Mouse (Mus musculus) G1E (cell line): ENCODE data around the gene Chia1. TPM values are rescaled to one million over a fixed set of nuclear protein-coding genes. Genes with fewer than 3 reads are reported as not detected.
"Not testable (repeated sequence)": the region's sequence is repeated elsewhere in the genome, so short reads cannot be mapped to it uniquely, and the experiment has no call there.

Experiments used
- ATAC-seq: 2 replicates; pipeline ENCODE4 v1.8.0; 2016; ENCODE audit warnings: mild to moderate bottlenecking; ENCODE audit not compliant: insufficient number of reproducible peaks, poor library complexity, low FRiP score, severe bottlenecking; ENCODE audit errors: extremely low read depth
- DNase-seq: peaks from one replicate; pipeline ENCODE4 v3.0.0; 2012; ENCODE audit warnings: low spot score
- H3K27me3 ChIP-seq: 2 replicates; pipeline ENCODE4 v1.6.1; 2012; ENCODE audit warnings: mild to moderate bottlenecking, low read length, inconsistent platforms; ENCODE audit not compliant: insufficient read depth
- H3K36me3 ChIP-seq: replicated peaks from 2 replicates; pipeline ENCODE3; 2012; ENCODE audit warnings: mild to moderate bottlenecking, inconsistent platforms
- H3K4me1 ChIP-seq: 2 replicates; pipeline ENCODE4 v1.6.1; 2012; ENCODE audit warnings: low read depth, low read length, inconsistent platforms, mixed read lengths; ENCODE audit not compliant: insufficient read depth
- H3K4me3 ChIP-seq: 2 replicates; pipeline ENCODE4 v1.5.1; 2012; ENCODE audit warnings: low read depth, mild to moderate bottlenecking, inconsistent platforms, low read length, moderate library complexity, mixed read lengths
- H3K9me3 ChIP-seq: replicated peaks from 2 replicates; pipeline ENCODE4 v1.6.1; 2012; ENCODE audit warnings: inconsistent platforms
- CTCF ChIP-seq: IDR thresholded peaks from 2 replicates; pipeline ENCODE4 v1.5.1; 2012; ENCODE audit warnings: low read depth, low read length, inconsistent platforms, mixed read lengths
- GATA1 ChIP-seq: IDR thresholded peaks from 2 replicates; pipeline ENCODE4 v1.6.1; 2012; ENCODE audit warnings: borderline replicate concordance, low read length, inconsistent platforms, mixed read lengths
- GATA2 ChIP-seq: IDR thresholded peaks from 2 replicates; pipeline ENCODE4 v1.6.1; 2012; ENCODE audit warnings: low read depth, low read length, inconsistent platforms, borderline replicate concordance
- POLR2AphosphoS5 ChIP-seq: IDR thresholded peaks from 2 replicates; pipeline ENCODE4 v1.6.1; 2012; ENCODE audit warnings: low read depth, low read length, inconsistent platforms; ENCODE audit not compliant: insufficient replicate concordance
- TAL1 ChIP-seq: conservative IDR thresholded peaks from 2 replicates; pipeline ENCODE4 v1.6.1; 2012; ENCODE audit warnings: low read depth, low read length, inconsistent platforms, mixed read lengths
- polyA plus RNA-seq: library from polyadenylated mRNA; stranded (reverse); fragments of >175 nt; gene quantifications from 2 replicates; pipeline ENCODE4 v1.2.3, GENCODE M21; 2012
- total RNA-seq, 2 experiments: library from RNA; stranded (forward) in 1 of 2; stranded (reverse) in 1 of 2; fragments of 200-1000 nt in 1 of 2; fragments of >200 nt in 1 of 2; fragmentation: Nextera tagmentation in 1 of 2; gene quantifications; 2 replicates each; pipeline ENCODE4 v1.2.3; 2014 to 2017

Gene Chia1
- total RNA-seq (2014; fragmentation: Nextera tagmentation) (not detected in 2 replicates), total RNA-seq (2017) (not detected in 2 replicates), polyA plus RNA-seq (not detected in 2 replicates)

DNA sequence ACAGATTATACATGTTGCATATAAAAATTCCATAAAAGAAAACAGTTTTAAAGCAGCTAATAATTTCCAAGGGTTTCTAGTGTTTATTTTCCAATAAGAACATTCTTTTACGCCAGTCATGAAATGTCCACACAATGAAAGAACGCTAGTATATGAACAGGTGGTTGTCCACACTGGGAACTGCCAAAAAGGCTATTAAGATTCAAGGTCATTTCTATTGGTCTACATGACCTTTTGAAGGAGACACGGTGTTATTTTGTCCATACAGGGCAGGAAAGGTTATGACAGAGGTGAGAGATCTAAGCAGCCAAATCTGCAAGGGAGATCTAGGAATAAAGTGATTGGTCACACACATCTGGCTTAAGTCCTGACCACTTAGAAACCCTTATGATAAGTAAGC, at the start of gene Chia1:
Chia1 (plus strand) TSS at position 301 of the 400 bp plus-strand sequence.
- DNase-seq = no peak
- no peaks in the 10 kb centered on the region for H3K36me3 ChIP-seq
- H3K9me3 ChIP-seq = no peaks in the 10 kb centered on the region
- H3K27me3 ChIP-seq = no peaks in the 10 kb centered on the region
- ATAC-seq = no peak
- TF ChIP-seq TAL1 = no peak
- no peak for TF ChIP-seq GATA1
- no peak for TF ChIP-seq POLR2AphosphoS5
- no peak for TF ChIP-seq CTCF
- TF ChIP-seq GATA2 = no peak
- H3K4me3 ChIP-seq = no peak within 1 kb of the TSS
- no peaks in the 10 kb centered on the region for H3K4me1 ChIP-seq

DNA sequence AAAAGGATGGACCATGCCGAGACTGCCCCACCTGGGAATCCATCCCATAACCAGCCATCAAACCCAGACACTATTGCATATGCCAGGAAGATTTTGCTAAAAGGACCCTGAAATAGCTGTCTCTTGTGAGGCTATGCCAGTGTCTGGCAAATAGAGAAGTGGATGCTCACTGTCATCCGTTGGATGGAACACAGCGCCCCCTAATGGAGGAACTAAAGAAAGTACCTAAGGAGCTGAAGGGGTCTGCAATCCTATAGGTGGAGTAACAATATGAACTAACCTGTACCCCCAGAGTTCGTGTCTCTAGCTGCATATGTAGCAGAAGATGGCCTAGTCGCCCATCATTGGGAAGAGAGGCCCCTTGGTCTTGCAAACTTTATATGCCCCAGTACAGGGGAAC, 45.3 kb upstream of the Chia1 start:
- not testable (repeated sequence) for ATAC-seq, H3K4me3 ChIP-seq, DNase-seq

DNA sequence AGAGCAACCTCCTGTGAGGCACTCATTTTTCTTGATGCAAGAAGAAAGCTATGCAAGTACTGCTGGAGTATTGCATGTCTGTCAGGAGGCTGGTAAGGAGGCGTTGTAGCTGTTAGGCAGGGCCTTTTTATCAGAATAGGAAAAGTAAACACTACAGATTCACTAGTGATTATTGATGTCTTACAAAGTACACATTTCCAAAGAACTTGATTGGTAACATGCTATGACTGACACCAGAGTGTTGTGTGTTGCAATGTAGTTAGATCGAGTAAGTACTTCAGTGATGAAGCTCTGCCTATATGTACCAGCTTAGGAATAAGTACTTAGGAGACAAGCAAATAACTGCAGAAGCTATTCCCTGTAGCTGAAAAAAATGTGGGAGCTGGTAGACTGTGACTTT, 42.0 kb upstream of the Chia1 start:
- TF ChIP-seq POLR2AphosphoS5 (no peak), GATA1 (no peak), TAL1 (no peak), CTCF (no peak), GATA2 (no peak)
- ATAC-seq (no peak), DNase-seq (no peak)
- H3K4me3 ChIP-seq = no peak overlapping the region
- no peaks in the 10 kb centered on the region for H3K4me1 ChIP-seq
- H3K27me3 ChIP-seq = no peaks in the 10 kb centered on the region
- no peaks in the 10 kb centered on the region for H3K9me3 ChIP-seq
- H3K36me3 ChIP-seq = no peaks in the 10 kb centered on the region

More for the DNA sequence above, 45.3 kb upstream of the Chia1 start:
- TF ChIP-seq CTCF = peak; percentile 24
- not testable (repeated sequence) for H3K4me1 ChIP-seq, H3K36me3 ChIP-seq, H3K9me3 ChIP-seq, H3K27me3 ChIP-seq

DNA sequence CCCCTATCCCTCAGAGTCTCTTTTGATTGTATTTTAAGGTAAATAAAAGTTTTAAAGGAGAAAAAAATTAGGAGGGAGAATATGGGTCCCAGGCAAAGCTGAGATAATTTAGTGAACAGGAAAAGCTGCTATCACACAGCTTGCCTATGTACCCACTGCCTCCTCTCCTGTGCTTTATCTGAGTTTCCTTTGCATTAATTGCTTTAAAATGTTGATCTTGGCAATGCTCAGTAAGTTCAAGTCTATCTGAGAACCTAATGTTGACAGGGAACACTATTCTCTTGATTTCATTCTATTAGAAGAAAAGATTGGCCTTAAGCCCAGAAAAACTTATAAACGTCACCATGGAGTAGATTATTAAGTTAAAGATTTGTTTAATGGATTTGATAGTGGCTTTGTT, 38.2 kb upstream of the Chia1 start:
- Histone ChIP-seq H3K4me1 (no peaks in the 10 kb centered on the region), H3K9me3 (no peaks in the 10 kb centered on the region), H3K36me3 (no peaks in the 10 kb centered on the region), H3K4me3 (no peak overlapping the region), H3K27me3 (no peaks in the 10 kb centered on the region)
- DNase-seq = no peak
- TF ChIP-seq GATA1 (no peak), POLR2AphosphoS5 (no peak), GATA2 (no peak), CTCF (no peak), TAL1 (no peak)
- no peak for ATAC-seq

DNA sequence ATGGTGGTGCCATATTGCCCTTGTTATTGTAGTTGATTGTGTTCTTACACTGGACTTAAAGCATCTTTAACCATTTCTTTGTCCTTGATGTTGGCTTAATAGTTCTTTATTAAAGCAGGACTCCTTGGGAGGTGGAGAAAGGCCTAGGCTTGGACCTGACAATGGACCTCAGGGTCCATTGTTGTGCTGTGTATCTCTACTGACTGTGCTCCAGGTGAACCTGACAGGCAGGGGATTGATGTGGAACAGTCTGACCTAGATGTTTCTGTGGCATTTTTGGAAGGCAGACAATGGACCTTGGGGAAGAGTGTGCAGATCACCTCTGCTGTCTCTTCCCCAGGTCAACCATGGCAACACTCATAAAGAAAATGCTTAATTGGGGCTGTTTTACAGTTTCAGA, 14.0 kb downstream of the Chia1 start:
- ATAC-seq (no peak), DNase-seq (no peak)
- Histone ChIP-seq H3K27me3 (no peaks in the 10 kb centered on the region), H3K4me3 (no peak overlapping the region), H3K36me3 (no peaks in the 10 kb centered on the region), H3K9me3 (no peaks in the 10 kb centered on the region), H3K4me1 (no peaks in the 10 kb centered on the region)
- TF ChIP-seq TAL1 = no peak
- no peak for TF ChIP-seq CTCF
- no peak for TF ChIP-seq GATA2
- TF ChIP-seq POLR2AphosphoS5 = no peak
- TF ChIP-seq GATA1 = no peak

- no peaks in the 10 kb centered on the region for H3K4me1 ChIP-seq
- no peak for DNase-seq
- no peaks in the 10 kb centered on the region for H3K27me3 ChIP-seq
- TF ChIP-seq CTCF (no peak), TAL1 (no peak), GATA1 (no peak), POLR2AphosphoS5 (no peak), GATA2 (no peak)
- H3K4me3 ChIP-seq = no peak overlapping the region
- H3K36me3 ChIP-seq = no peaks in the 10 kb centered on the region
- no peaks in the 10 kb centered on the region for H3K9me3 ChIP-seq
- ATAC-seq = no peak
Observed at GRCm38 (mm10) chr3:106128807-106129493, 15.9 kb downstream of the Chia1 start.

DNA sequence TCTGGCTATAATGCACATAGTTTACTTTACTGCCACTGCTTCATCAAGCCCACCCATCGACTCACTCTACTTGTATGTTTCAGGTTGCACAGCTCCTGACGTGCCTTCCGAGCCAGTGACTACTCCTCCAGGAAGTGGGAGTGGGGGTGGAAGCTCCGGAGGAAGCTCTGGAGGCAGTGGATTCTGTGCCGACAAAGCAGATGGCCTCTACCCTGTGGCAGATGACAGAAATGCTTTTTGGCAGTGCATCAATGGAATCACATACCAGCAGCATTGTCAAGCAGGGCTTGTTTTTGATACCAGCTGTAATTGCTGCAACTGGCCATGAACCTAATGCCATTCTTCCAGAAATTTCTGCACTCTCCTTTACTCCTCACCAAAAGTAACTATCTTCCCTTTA, 18.7 kb downstream of the Chia1 start:
- no peaks in the 10 kb centered on the region for H3K36me3 ChIP-seq
- H3K4me3 ChIP-seq = no peak overlapping the region
- no peaks in the 10 kb centered on the region for H3K9me3 ChIP-seq
- TF ChIP-seq GATA1 (no peak), GATA2 (no peak), TAL1 (no peak), POLR2AphosphoS5 (no peak), CTCF (no peak)
- DNase-seq (no peak), ATAC-seq (no peak)
- no peaks in the 10 kb centered on the region for H3K27me3 ChIP-seq
- no peaks in the 10 kb centered on the region for H3K4me1 ChIP-seq
